Mouse (Mus musculus) frontal cortex, adult 2 months (tissue): ENCODE results near the gene Perm1. TPM values are rescaled to one million over a fixed set of nuclear protein-coding genes. Genes with fewer than 3 reads are reported as not detected.

Source experiments
- DNase-seq, 2 experiments: peaks; one replicate each; pipeline ENCODE4 v3.0.0; 2022; ENCODE audit warnings: low spot score in 1 of 2; ENCODE audit errors: extremely low spot score in 1 of 2
- polyA plus RNA-seq: library from polyadenylated mRNA; depleted of rRNA; stranded (reverse); fragments of >200 nt; gene quantifications from 2 replicates; pipeline ENCODE4 v1.2.3, GENCODE M21; 2012

The Perm1 gene
- polyA plus RNA-seq, 1 experiment = 0.96 TPM

- DNase-seq = no peak
Measured at GRCm38 (mm10) chr4:156200623-156201475, 14.8 kb upstream of the Perm1 start, which contains the start of gene Isg15. Isg15 (minus strand) TSS chr4:156200818.

- no peak for DNase-seq
Measured at GRCm38 (mm10) chr4:156202462-156202893, 13.2 kb upstream of the Perm1 start.

GRCm38 (mm10) chr4:156203001-156203412, 12.7 kb upstream of the Perm1 start, which contains the start of gene AW011738:
AW011738 (plus strand) TSS chr4:156203304.
- DNase-seq = peak in 1 of 2 experiments; percentile 61

- no peak for DNase-seq
Measured at GRCm38 (mm10) chr4:156203413-156204131, 12.1 kb upstream of the Perm1 start.

GRCm38 (mm10) chr4:156208872-156209271, 6.8 kb upstream of the Perm1 start:
- no peak for DNase-seq

- no peak for DNase-seq
Measured at GRCm38 (mm10) chr4:156209963-156210635, 5.6 kb upstream of the Perm1 start.

- DNase-seq = no peak
Measured at GRCm38 (mm10) chr4:156213134-156213533, 2.5 kb upstream of the Perm1 start.

- no peak for DNase-seq
Measured at GRCm38 (mm10) chr4:156216196-156216595, 528 bp downstream of the Perm1 start.

- no peak for DNase-seq
Measured at GRCm38 (mm10) chr4:156217022-156217669, 1.5 kb downstream of the Perm1 start.

GRCm38 (mm10) chr4:156217838-156218237, 2.2 kb downstream of the Perm1 start:
- DNase-seq = no peak

- DNase-seq = no peak
Measured at GRCm38 (mm10) chr4:156219936-156220335, 4.3 kb downstream of the Perm1 start.

- no peak for DNase-seq
Measured at GRCm38 (mm10) chr4:156224276-156224675, 8.6 kb downstream of the Perm1 start.

- no peak for DNase-seq
Measured at GRCm38 (mm10) chr4:156227752-156228392, 12.2 kb downstream of the Perm1 start.

- DNase-seq = peak in 1 of 2 experiments; percentile 72
Measured at GRCm38 (mm10) chr4:156228393-156229024, 12.8 kb downstream of the Perm1 start.

- DNase-seq = no peak
Measured at GRCm38 (mm10) chr4:156234021-156234501, 18.4 kb downstream of the Perm1 start.

- DNase-seq = peak in 1 of 2 experiments; percentile 72
Measured at GRCm38 (mm10) chr4:156234701-156235213, 19.1 kb downstream of the Perm1 start, which contains the start of gene Plekhn1. Plekhn1 (minus strand) TSS chr4:156234857.

GRCm38 (mm10) chr4:156235360-156235770, 19.7 kb downstream of the Perm1 start:
- no peak for DNase-seq

- DNase-seq = peak; percentile 67 to 90
Measured at GRCm38 (mm10) chr4:156235808-156236533, 20.3 kb downstream of the Perm1 start, which contains the start of gene Noc2l. Noc2l (plus strand) TSS chr4:156236010.
